Mouse (Mus musculus) stomach, postnatal 0 days (tissue): Measurements from ENCODE around the gene Ulk4. TPM values are rescaled to one million over a fixed set of nuclear protein-coding genes. Genes with fewer than 3 reads are reported as not detected.
"Not testable (repeated sequence)": the region's sequence is repeated elsewhere in the genome, so short reads cannot be mapped to it uniquely, and the experiment has no call there.

Source experiments
- ATAC-seq: fragments of 200-750 bp; cut with Nextera tagmentation; 2 replicates; pipeline ENCODE4 v1.8.0; 2017; ENCODE audit not compliant: low FRiP score, low TSS enrichment
- DNase-seq: peaks from one replicate; pipeline ENCODE4 v3.0.0-alpha.2; 2016; ENCODE audit warnings: low spot score
- H3K27ac ChIP-seq: fragments of 300-500 bp; sonication (generic); replicated peaks from 2 replicates; pipeline ENCODE4 v1.5.1; 2014; ENCODE audit warnings: mild to moderate bottlenecking, control low read depth
- H3K27me3 ChIP-seq: fragments of 300-500 bp; sonication (generic); 2 replicates; pipeline ENCODE4 v1.6.1; 2014; ENCODE audit warnings: low read length; ENCODE audit not compliant: control insufficient read depth, insufficient read depth
- H3K36me3 ChIP-seq: fragments of 300-500 bp; sonication (generic); 2 replicates; pipeline ENCODE4 v1.6.1; 2014; ENCODE audit warnings: low read length, mixed read lengths; ENCODE audit not compliant: control insufficient read depth, insufficient read depth
- H3K4me1 ChIP-seq: fragments of 300-500 bp; sonication (generic); replicated peaks from 2 replicates; pipeline ENCODE4 v1.6.1; 2014; ENCODE audit warnings: antibody characterized with exemption; ENCODE audit not compliant: control insufficient read depth, insufficient read depth
- H3K4me2 ChIP-seq: fragments of 300-500 bp; sonication (generic); replicated peaks from 2 replicates; pipeline ENCODE4 v1.6.1; 2014; ENCODE audit warnings: low read depth, mild to moderate bottlenecking, control low read depth, moderate library complexity
- H3K4me3 ChIP-seq: fragments of 300-500 bp; sonication (generic); 2 replicates; pipeline ENCODE4 v1.5.1; 2014; ENCODE audit warnings: low read depth, low read length, control low read depth
- H3K9ac ChIP-seq: fragments of 300-500 bp; sonication (generic); 2 replicates; pipeline ENCODE4 v1.6.1; 2014; ENCODE audit warnings: mild to moderate bottlenecking, low read length, control low read depth, mixed read lengths
- H3K9me3 ChIP-seq: fragments of 300-500 bp; sonication (generic); 2 replicates; pipeline ENCODE4 v1.6.1; 2016; ENCODE audit warnings: low read length; ENCODE audit not compliant: control insufficient read depth
- CTCF ChIP-seq: IDR thresholded peaks from 2 replicates; pipeline ENCODE4 v1.5.1; 2016; ENCODE audit warnings: antibody characterized with exemption, low read depth, mild to moderate bottlenecking, moderate library complexity
- EP300 ChIP-seq: optimal IDR thresholded peaks from 2 replicates; pipeline ENCODE3; 2016; ENCODE audit warnings: antibody characterized with exemption
- WGBS: fragments of 180-500 bp; shearing (Covaris S2); extraction: QIAGEN DNeasy Blood & Tissue Kit; methylation state at CpG from one replicate; pipeline ENCODE4 v1.1.7; 2014; 5-methylcytosine and 5-hydroxymethylcytosine counted together
- polyA plus RNA-seq: library from polyadenylated mRNA; unstranded; fragments of >200 nt; fragmentation: Nextera tagmentation; extraction: Ambion mirVana; gene quantifications from 2 replicates; pipeline ENCODE4 v1.2.1, GENCODE M21; 2015

Ulk4 gene
- polyA plus RNA-seq, 1 experiment from 2014 or later, result 73.3 TPM

DNA sequence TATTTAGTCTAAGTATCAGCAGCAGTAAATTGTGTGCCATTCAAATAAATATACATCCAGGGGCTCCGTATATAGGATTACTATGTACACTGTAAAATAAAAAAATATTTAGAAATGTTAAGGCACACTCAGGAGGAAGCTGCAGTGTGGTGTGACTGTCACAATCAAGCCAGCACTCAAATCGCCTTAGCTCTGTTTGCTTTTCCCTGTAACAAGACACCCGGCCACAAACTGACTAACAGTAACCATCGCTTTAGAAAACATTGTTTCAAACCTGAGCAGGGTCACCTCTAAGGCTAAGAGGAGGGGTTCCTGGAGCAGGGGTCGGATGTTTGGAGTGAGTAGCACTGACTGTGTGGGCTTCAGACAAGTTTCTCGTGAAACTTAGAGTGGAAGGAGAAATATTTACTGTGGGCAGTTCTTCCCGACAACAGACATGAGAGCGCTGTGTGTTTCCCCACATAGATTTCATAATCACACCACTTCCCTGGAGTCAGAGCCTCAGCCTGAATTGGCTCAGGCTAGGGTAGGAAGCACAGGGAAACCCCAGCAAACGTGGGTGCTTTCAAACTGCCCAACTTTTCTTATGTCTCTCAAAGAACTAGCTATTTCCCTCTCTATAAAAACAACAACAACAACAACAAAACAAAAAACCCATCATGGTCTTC lies 349.9 kb downstream of the Ulk4 start:
- no peak for DNase-seq
- Histone ChIP-seq H3K4me3 (no peak overlapping the region), H3K4me1 (no peaks in the 10 kb centered on the region), H3K4me2 (no peak overlapping the region), H3K9ac (no peak overlapping the region), H3K9me3 (no peaks in the 10 kb centered on the region), H3K27me3 (no peaks in the 10 kb centered on the region), H3K27ac (0 out of 2 replicates have a peak overlapping the region, but pooled peaks have one; percentile 13), H3K36me3 (no peaks in the 10 kb centered on the region)
- no peak for ATAC-seq
- 13% methylated on average over 9 of the region's 9 CpGs for WGBS
- TF ChIP-seq CTCF (no peak), EP300 (no peak)

- no peak overlapping the region for H3K9ac ChIP-seq
- H3K36me3 ChIP-seq, result no peaks in the 10 kb centered on the region
- TF ChIP-seq CTCF, result no peak
- no peak for TF ChIP-seq EP300
- H3K27me3 ChIP-seq, result no peaks in the 10 kb centered on the region
- DNase-seq (no peak), ATAC-seq (no peak)
- no peak overlapping the region for H3K4me2 ChIP-seq
- H3K9me3 ChIP-seq, result no peaks in the 10 kb centered on the region
- no peak overlapping the region for H3K4me3 ChIP-seq
- H3K4me1 ChIP-seq, result no peaks in the 10 kb centered on the region
- 48% methylated on average over 1 of the region's 1 CpGs for WGBS
- no peak overlapping the region for H3K27ac ChIP-seq
Measured at GRCm38 (mm10) chr9:120926126-120926525, 350.9 kb downstream of the Ulk4 start.

DNA sequence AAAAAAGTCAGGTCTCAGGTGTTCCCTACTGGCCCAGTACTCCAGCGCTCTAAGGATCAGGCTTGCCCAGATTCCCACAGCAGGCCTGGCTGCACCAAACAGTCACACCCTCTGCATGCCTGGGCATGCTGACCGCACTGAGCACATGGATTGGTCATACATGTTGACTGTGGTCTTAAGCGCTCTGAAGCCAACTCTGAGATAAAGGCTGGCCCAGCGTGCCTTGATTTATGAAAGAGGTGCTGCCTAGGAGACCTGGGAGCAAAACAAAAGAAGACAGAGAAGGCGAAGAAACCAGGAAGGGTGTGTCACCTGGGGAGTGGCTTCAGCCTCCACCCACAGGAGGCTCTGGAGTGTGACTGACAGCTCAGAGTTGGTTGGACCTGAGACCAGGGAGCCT lies 357.9 kb downstream of the Ulk4 start:
- Histone ChIP-seq H3K27me3 (no peaks in the 10 kb centered on the region), H3K4me3 (no peak overlapping the region), H3K27ac (peak overlapping the region; percentile 87), H3K36me3 (no peaks in the 10 kb centered on the region), H3K4me2 (no peak overlapping the region), H3K9ac (no peak overlapping the region), H3K4me1 (no peaks in the 10 kb centered on the region), H3K9me3 (no peaks in the 10 kb centered on the region)
- DNase-seq, result peak; percentile 80
- ATAC-seq, result peak; percentile 94
- 44% methylated on average over 5 of the region's 5 CpGs for WGBS
- TF ChIP-seq CTCF, result no peak
- TF ChIP-seq EP300, result peak; percentile 87

GRCm38 (mm10) chr9:120918642-120919041 lies 358.4 kb downstream of the Ulk4 start:
- Histone ChIP-seq H3K4me2 (no peak overlapping the region), H3K27me3 (no peaks in the 10 kb centered on the region), H3K4me1 (no peaks in the 10 kb centered on the region), H3K4me3 (no peak overlapping the region), H3K9me3 (no peaks in the 10 kb centered on the region), H3K36me3 (no peaks in the 10 kb centered on the region), H3K9ac (no peak overlapping the region), H3K27ac (peak overlapping the region; percentile 87)
- WGBS, result 13% methylated on average over 6 of the region's 6 CpGs
- peak; percentile 48 for DNase-seq
- TF ChIP-seq EP300, result no peak
- no peak for TF ChIP-seq CTCF
- peak; percentile 36; the same call in 1 of the 2 replicates for ATAC-seq

DNA sequence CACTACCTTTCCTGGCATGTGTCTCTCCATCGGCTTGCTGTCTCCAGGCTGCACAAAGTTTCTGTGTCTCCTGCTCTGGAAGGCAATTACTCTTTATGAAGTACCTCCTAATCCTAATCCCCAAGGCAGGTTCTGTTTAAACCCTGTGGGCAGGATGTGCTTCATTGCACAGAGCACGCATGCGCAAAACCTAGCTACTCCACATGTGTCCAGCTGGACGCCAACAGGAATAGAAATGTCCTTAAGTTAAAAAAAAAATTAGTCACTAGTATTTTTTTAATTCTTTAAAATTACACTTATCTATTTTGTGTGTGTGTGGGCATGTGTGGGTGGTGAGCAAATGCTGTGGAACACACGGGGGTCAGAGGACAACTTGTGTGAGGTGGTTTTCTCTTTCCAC lies 358.8 kb downstream of the Ulk4 start:
- Histone ChIP-seq H3K9me3 (no peaks in the 10 kb centered on the region), H3K27ac (peak overlapping the region; percentile 87), H3K27me3 (no peaks in the 10 kb centered on the region), H3K4me2 (no peak overlapping the region), H3K36me3 (no peaks in the 10 kb centered on the region), H3K9ac (no peak overlapping the region), H3K4me3 (no peak overlapping the region), H3K4me1 (no peaks in the 10 kb centered on the region)
- TF ChIP-seq EP300 (no peak), CTCF (no peak)
- ATAC-seq, result no peak
- no peak for DNase-seq
- 44% methylated on average over 5 of the region's 5 CpGs for WGBS

DNA sequence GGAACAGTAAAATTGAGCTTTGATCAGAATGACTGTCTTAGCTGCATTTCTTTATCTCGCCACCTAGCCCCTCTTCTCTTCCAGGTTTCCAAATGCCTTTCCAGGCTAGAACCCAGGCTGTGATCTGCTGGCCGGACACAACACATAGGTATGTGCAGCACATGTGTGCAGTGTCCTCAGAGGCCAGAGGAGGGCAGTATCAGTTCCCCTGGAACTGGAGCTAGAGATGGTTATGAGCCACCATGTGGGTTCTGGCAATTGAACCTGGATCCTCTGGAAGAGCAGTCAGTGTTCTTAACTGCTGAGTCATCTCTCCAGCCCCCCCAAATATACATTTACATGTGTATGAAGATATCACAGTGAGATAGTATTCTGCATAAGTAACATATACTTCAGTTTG lies 359.4 kb downstream of the Ulk4 start:
- H3K9me3 ChIP-seq, H3K27ac ChIP-seq, H3K9ac ChIP-seq, H3K4me2 ChIP-seq, H3K27me3 ChIP-seq, DNase-seq, ATAC-seq, H3K36me3 ChIP-seq, H3K4me3 ChIP-seq, H3K4me1 ChIP-seq: not testable (repeated sequence)
- 91% methylated on average over 2 of the region's 2 CpGs for WGBS
- peak; percentile 23; the same call in 1 of the 2 replicates for TF ChIP-seq CTCF
